Mouse (Mus musculus) stomach, embryonic 16.5 days (tissue): ENCODE results near the gene Brd2. TPM values are rescaled to one million over a fixed set of nuclear protein-coding genes. Genes with fewer than 3 reads are reported as not detected.

Experiments used
- ATAC-seq: fragments of 200-750 bp; cut with Nextera tagmentation; 2 replicates; pipeline ENCODE4 v1.8.0; 2017; ENCODE audit warnings: moderate number of reproducible peaks, moderate TSS enrichment; ENCODE audit not compliant: insufficient read depth, low FRiP score
- H3K27ac ChIP-seq: fragments of 300-500 bp; sonication (generic); 2 replicates; pipeline ENCODE4 v1.5.1; 2014; ENCODE audit warnings: low read length
- H3K27me3 ChIP-seq: fragments of 300-500 bp; sonication (generic); 2 replicates; pipeline ENCODE4 v1.6.1; 2014; ENCODE audit warnings: low read length, control low read depth, mixed read lengths; ENCODE audit not compliant: control insufficient read depth, insufficient read depth
- H3K36me3 ChIP-seq: fragments of 300-500 bp; sonication (generic); 2 replicates; pipeline ENCODE4 v1.6.1; 2014; ENCODE audit warnings: low read length; ENCODE audit not compliant: control insufficient read depth, insufficient read depth
- H3K4me1 ChIP-seq: fragments of 300-500 bp; sonication (generic); 2 replicates; pipeline ENCODE4 v1.6.1; 2014; ENCODE audit warnings: low read length, control low read depth, mixed read lengths; ENCODE audit not compliant: control insufficient read depth, insufficient read depth
- H3K4me2 ChIP-seq: fragments of 300-500 bp; sonication (generic); 2 replicates; pipeline ENCODE4 v1.6.1; 2014; ENCODE audit warnings: low read depth, low read length, mixed read lengths
- H3K4me3 ChIP-seq: fragments of 300-500 bp; sonication (generic); replicated peaks from 2 replicates; pipeline ENCODE4 v1.5.1; 2014; ENCODE audit warnings: mild to moderate bottlenecking, low read length
- H3K9ac ChIP-seq: fragments of 300-500 bp; sonication (generic); 2 replicates; pipeline ENCODE4 v1.6.1; 2014; ENCODE audit warnings: low read length
- H3K9me3 ChIP-seq: fragments of 300-500 bp; sonication (generic); replicated peaks from 2 replicates; pipeline ENCODE4 v1.6.1; 2016; ENCODE audit warnings: low read length, control low read depth; ENCODE audit not compliant: control insufficient read depth
- WGBS: fragments of 180-500 bp; shearing (Covaris S2); extraction: QIAGEN DNeasy Blood & Tissue Kit; methylation state at CpG from one replicate; pipeline ENCODE4 v1.1.7; 2014; 5-methylcytosine and 5-hydroxymethylcytosine counted together
- polyA plus RNA-seq: library from polyadenylated mRNA; unstranded; fragments of >200 nt; fragmentation: Nextera tagmentation; extraction: Ambion mirVana; gene quantifications from 2 replicates; pipeline ENCODE4 v1.2.1, GENCODE M21; 2015

The Brd2 gene
- polyA plus RNA-seq, 1 experiment from 2014 or later = 71.9 TPM

- peak within 1 kb of the TSS; percentile 97 for H3K4me2 ChIP-seq
- H3K4me1 ChIP-seq = peaks cover 20% of the 10 kb centered on the region
- H3K4me3 ChIP-seq = peak within 1 kb of the TSS; percentile 96
- H3K9me3 ChIP-seq = no peaks in the 10 kb centered on the region
- peak; percentile 80 for ATAC-seq
- H3K9ac ChIP-seq = peak within 1 kb of the TSS; percentile 99
- WGBS = 1% methylated on average over 96 of the region's 96 CpGs
- H3K36me3 ChIP-seq = peaks cover 23% of the 10 kb centered on the region
- peak within 1 kb of the TSS; percentile 100 for H3K27ac ChIP-seq
- H3K27me3 ChIP-seq = no peaks in the 10 kb centered on the region
These were observed 2.9 kb downstream of the Brd2 start, which contains the start of gene H2-DMa for GRCm38 (mm10) chr17:34119249-34120179. TSS of gene H2-DMa (plus strand) at chr17:34119541.

- ATAC-seq = no peak
- Histone ChIP-seq H3K36me3 (peaks cover 29% of the 10 kb centered on the region), H3K4me3 (peak overlapping the region; percentile 96), H3K27me3 (no peaks in the 10 kb centered on the region), H3K9ac (peak overlapping the region; percentile 87), H3K4me2 (peak overlapping the region; percentile 97), H3K4me1 (peaks cover 18% of the 10 kb centered on the region), H3K9me3 (no peaks in the 10 kb centered on the region), H3K27ac (peak overlapping the region; percentile 78)
- WGBS = under 1% methylated on average over 38 of the region's 38 CpGs
These were observed 3.6 kb downstream of the Brd2 start for GRCm38 (mm10) chr17:34118873-34119248.

- peak overlapping the region; percentile 97 for H3K4me2 ChIP-seq
- H3K9ac ChIP-seq = peak overlapping the region; percentile 87
- H3K27ac ChIP-seq = peak overlapping the region; percentile 78
- ATAC-seq = no peak
- under 1% methylated on average over 67 of the region's 67 CpGs for WGBS
- peaks cover 35% of the 10 kb centered on the region for H3K36me3 ChIP-seq
- H3K9me3 ChIP-seq = no peaks in the 10 kb centered on the region
- H3K4me1 ChIP-seq = peaks cover 17% of the 10 kb centered on the region
- peak overlapping the region; percentile 96 for H3K4me3 ChIP-seq
- no peaks in the 10 kb centered on the region for H3K27me3 ChIP-seq
These were observed 4.1 kb downstream of the Brd2 start for GRCm38 (mm10) chr17:34118113-34118872.

GRCm38 (mm10) chr17:34117421-34118112 is 4.9 kb downstream of the Brd2 start:
- Histone ChIP-seq H3K4me3 (peak overlapping the region; percentile 96), H3K27me3 (no peaks in the 10 kb centered on the region), H3K4me2 (peak overlapping the region; percentile 97), H3K9ac (peak overlapping the region; percentile 87), H3K36me3 (peaks cover 42% of the 10 kb centered on the region), H3K27ac (peak overlapping the region; percentile 78; the same call in 1 of the 2 replicates), H3K9me3 (no peaks in the 10 kb centered on the region), H3K4me1 (peaks cover 17% of the 10 kb centered on the region)
- WGBS = 0% methylated on average over 5 of the region's 5 CpGs
- no peak for ATAC-seq

- no peak overlapping the region for H3K27ac ChIP-seq
- WGBS = 23% methylated on average over 7 of the region's 7 CpGs
These were observed 5.6 kb downstream of the Brd2 start for GRCm38 (mm10) chr17:34116736-34117370.

GRCm38 (mm10) chr17:34114114-34114513 is 8.3 kb downstream of the Brd2 start:
- Histone ChIP-seq H3K4me1 (peaks cover 17% of the 10 kb centered on the region), H3K27ac (no peak overlapping the region), H3K9ac (no peak overlapping the region), H3K4me3 (no peak overlapping the region), H3K4me2 (no peak overlapping the region), H3K9me3 (no peaks in the 10 kb centered on the region), H3K36me3 (peaks cover 58% of the 10 kb centered on the region), H3K27me3 (no peaks in the 10 kb centered on the region)
- WGBS = 92% methylated on average over 7 of the region's 7 CpGs
- ATAC-seq = no peak

More at GRCm38 (mm10) chr17:34116736-34117370, 5.6 kb downstream of the Brd2 start:
- ATAC-seq = no peak
- H3K36me3 ChIP-seq = peaks cover 49% of the 10 kb centered on the region
- peak overlapping the region; percentile 97 for H3K4me2 ChIP-seq
- peaks cover 17% of the 10 kb centered on the region for H3K4me1 ChIP-seq
- H3K27me3 ChIP-seq = no peaks in the 10 kb centered on the region
- H3K9me3 ChIP-seq = no peaks in the 10 kb centered on the region
- peak overlapping the region; percentile 87 for H3K9ac ChIP-seq
- peak overlapping the region; percentile 96 for H3K4me3 ChIP-seq

GRCm38 (mm10) chr17:34110309-34110708 is 12.1 kb downstream of the Brd2 start:
- no peak overlapping the region for H3K4me3 ChIP-seq
- 57% methylated on average over 8 of the region's 8 CpGs for WGBS
- no peaks in the 10 kb centered on the region for H3K27me3 ChIP-seq
- H3K27ac ChIP-seq = peak overlapping the region; percentile 32
- 0 out of 2 replicates have a peak, but pooled peaks cover 3% of the 10 kb centered on the region for H3K4me1 ChIP-seq
- no peak for ATAC-seq
- H3K9ac ChIP-seq = no peak overlapping the region
- peaks cover 43% of the 10 kb centered on the region for H3K36me3 ChIP-seq
- no peak overlapping the region for H3K4me2 ChIP-seq
- H3K9me3 ChIP-seq = no peaks in the 10 kb centered on the region

- H3K27ac ChIP-seq = no peak overlapping the region; the same call in none of the 2 replicates
- H3K9ac ChIP-seq = no peak overlapping the region
- 60% methylated on average over 3 of the region's 3 CpGs for WGBS
- H3K36me3 ChIP-seq = peaks cover 38% of the 10 kb centered on the region
- H3K4me2 ChIP-seq = no peak overlapping the region
- H3K4me3 ChIP-seq = no peak overlapping the region
- no peaks in the 10 kb centered on the region for H3K27me3 ChIP-seq
- H3K4me1 ChIP-seq = 0 out of 2 replicates have a peak, but pooled peaks cover 2% of the 10 kb centered on the region
- no peaks in the 10 kb centered on the region for H3K9me3 ChIP-seq
- ATAC-seq = no peak
These were observed 12.6 kb downstream of the Brd2 start for GRCm38 (mm10) chr17:34109806-34110195.
